Mouse (Mus musculus) layer of hippocampus, adult 2 months (tissue): ENCODE results near the gene Slc7a1. TPM values are rescaled to one million over a fixed set of nuclear protein-coding genes. Genes with fewer than 3 reads are reported as not detected.

ENCODE experiments used
- DNase-seq, 2 experiments: peaks; one replicate each; pipeline ENCODE4 v3.0.0; 2022; ENCODE audit warnings: low spot score in 2 of 2
- H3K27ac ChIP-seq: fragments of 200-600 bp; 2 replicates; pipeline ENCODE4 v1.8.1; 2022
- H3K4me3 ChIP-seq: fragments of 200-600 bp; 2 replicates; pipeline ENCODE4 v1.8.1; 2022; ENCODE audit warnings: mild to moderate bottlenecking
- CTCF ChIP-seq: fragments of 200-600 bp; conservative IDR thresholded peaks from 2 replicates; pipeline ENCODE4 v1.8.1; 2022; ENCODE audit warnings: antibody characterized with exemption, mild to moderate bottlenecking, moderate library complexity
- total RNA-seq, 2 experiments: library from RNA; stranded (reverse); gene quantifications; 2 replicates each; pipeline ENCODE4 v1.2.3; 2021

The Slc7a1 gene
- total RNA-seq, 2 experiments from 2014 or later = 24.4 to 25.9 TPM

GRCm38 (mm10) chr5:148409465-148409864 lies 9.8 kb upstream of the Slc7a1 start:
- no peak for DNase-seq
- TF ChIP-seq CTCF = no peak
- Histone ChIP-seq H3K27ac (no peak overlapping the region), H3K4me3 (no peak overlapping the region)

GRCm38 (mm10) chr5:148406913-148407312 lies 7.2 kb upstream of the Slc7a1 start:
- DNase-seq = no peak
- peak; percentile 51 for TF ChIP-seq CTCF
- H3K4me3 ChIP-seq = no peak overlapping the region
- no peak overlapping the region for H3K27ac ChIP-seq

- DNase-seq = no peak
- no peak overlapping the region for H3K27ac ChIP-seq
- H3K4me3 ChIP-seq = no peak overlapping the region
- no peak for TF ChIP-seq CTCF
These were observed 4.8 kb upstream of the Slc7a1 start for GRCm38 (mm10) chr5:148404548-148404947.

DNA sequence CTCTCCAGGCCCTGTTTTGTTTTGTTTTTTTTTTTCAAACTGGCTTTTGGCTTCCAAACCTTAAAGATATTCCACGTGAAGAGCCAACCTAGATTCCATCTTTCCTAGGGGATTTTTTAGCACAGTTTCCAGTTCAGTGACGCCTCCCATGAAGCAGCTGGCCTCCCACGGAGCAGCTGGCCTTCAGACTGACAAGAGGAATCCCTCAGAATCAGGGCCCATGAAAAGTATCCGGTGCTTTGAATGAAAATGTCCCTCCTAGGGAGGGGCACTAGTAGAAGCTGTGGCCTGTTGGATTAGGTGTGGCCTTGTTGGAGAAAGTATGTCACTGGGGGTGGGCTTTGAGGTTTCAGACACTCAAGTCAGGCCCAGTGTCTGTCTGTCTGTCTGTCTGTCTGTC lies 2.9 kb upstream of the Slc7a1 start:
- no peak for DNase-seq
- Histone ChIP-seq H3K27ac (no peak overlapping the region), H3K4me3 (no peak overlapping the region)
- no peak for TF ChIP-seq CTCF

- DNase-seq = peak; percentile 24 to 35
- no peak for TF ChIP-seq CTCF
- Histone ChIP-seq H3K4me3 (peak overlapping the region; percentile 89), H3K27ac (peak overlapping the region; percentile 83)
These were observed 691 bp downstream of the Slc7a1 start for GRCm38 (mm10) chr5:148398766-148399659.

- Histone ChIP-seq H3K27ac (no peak overlapping the region), H3K4me3 (peak overlapping the region; percentile 89; the same call in 1 of the 2 replicates)
- no peak for DNase-seq
- TF ChIP-seq CTCF = no peak
These were observed 1.3 kb downstream of the Slc7a1 start for GRCm38 (mm10) chr5:148398451-148398765.

GRCm38 (mm10) chr5:148397911-148398310 lies 1.8 kb downstream of the Slc7a1 start:
- no peak for TF ChIP-seq CTCF
- no peak for DNase-seq
- Histone ChIP-seq H3K27ac (no peak overlapping the region), H3K4me3 (no peak overlapping the region)

DNA sequence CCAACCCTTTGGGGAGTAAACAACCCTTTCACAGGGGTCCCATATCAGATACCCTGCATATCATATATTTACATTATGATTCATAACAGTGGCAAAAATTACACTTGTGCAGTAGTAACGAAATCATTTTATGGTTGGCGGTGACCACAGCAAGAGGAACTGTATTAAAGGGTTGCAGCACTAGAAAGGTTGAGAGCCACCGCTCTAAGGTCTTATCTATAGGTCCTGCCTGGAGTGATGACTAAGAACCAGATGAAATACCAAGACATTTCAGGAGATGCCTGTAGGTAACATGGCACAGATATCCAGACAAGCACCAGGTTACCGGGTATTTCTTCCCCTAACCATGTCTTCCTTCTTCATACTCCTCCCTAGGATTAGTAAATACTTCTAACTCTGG lies 2.3 kb downstream of the Slc7a1 start:
- no peak for DNase-seq

GRCm38 (mm10) chr5:148393316-148393715 lies 6.4 kb downstream of the Slc7a1 start:
- Histone ChIP-seq H3K4me3 (no peak overlapping the region), H3K27ac (no peak overlapping the region)
- no peak for TF ChIP-seq CTCF
- no peak for DNase-seq

More for the DNA sequence above, 2.3 kb downstream of the Slc7a1 start:
- no peak overlapping the region for H3K27ac ChIP-seq
- no peak overlapping the region for H3K4me3 ChIP-seq
- no peak for TF ChIP-seq CTCF

DNA sequence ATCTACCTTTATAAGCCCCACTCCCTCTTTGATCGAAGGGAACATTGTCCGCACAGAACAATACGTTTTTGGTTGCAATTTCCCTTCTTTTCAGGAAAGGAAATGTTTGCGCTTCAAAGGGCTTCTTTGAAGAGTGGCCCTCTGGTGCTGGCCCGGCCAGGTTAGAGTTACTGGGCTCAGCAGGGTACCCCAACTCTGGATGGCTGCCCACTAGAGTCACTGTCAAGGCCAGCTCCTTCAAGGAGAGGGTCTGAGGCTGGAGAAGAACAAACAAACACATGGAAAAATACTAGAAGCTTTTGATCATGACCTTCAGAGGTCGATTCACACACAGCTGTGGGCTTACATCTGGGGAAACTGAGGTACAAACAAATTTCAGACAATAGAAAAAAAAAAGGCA lies 6.9 kb downstream of the Slc7a1 start:
- H3K4me3 ChIP-seq = no peak overlapping the region; the same call in 1 of the 2 replicates
- DNase-seq = no peak
- H3K27ac ChIP-seq = no peak overlapping the region
- no peak for TF ChIP-seq CTCF

DNA sequence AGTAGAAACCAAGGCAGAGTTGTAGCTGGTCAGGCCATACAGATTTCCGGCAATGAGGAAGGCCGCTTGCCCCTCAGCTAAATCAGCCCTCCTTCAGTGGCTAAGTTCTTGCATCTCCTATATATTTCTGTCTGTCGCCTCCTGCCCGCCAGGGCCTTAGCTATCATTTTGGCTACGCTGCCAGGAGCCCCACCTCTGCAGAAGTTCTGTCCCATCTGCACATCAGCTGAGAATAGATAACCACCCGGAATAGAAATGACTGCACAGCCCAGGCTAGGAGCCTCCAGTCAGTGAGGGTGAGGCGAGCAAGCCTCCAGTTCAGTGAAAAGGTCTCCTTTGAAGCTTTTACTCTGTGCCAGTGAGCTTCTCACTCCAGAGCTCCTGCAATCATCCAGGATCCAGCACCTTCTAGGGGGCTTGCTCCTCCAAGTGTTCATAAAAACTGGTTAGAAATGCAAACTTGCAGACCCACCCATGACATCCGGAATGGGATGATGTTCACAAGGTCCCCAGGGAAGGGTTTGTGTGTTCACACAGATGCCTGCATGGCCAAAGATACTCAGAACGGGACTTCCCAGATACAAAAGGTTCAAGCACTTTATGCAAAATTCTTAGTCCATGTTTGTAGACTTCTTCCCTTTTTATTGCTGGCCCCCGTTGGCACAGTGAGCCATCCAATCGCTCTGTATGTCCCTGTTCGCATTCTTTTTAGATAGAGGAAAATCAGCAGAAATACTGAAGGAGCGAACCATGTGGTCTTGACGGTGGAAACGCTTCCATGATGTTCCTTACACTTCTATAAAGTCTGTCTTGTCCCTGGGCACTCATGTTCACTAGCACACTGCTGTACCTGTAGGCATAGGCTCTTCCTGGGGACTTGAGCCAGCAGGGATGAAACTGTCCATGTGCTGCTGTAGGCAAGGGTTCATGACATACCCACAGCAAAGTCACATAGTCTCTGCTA lies 10.4 kb downstream of the Slc7a1 start:
- Histone ChIP-seq H3K27ac (peak overlapping the region; percentile 53; the same call in 1 of the 2 replicates), H3K4me3 (peak overlapping the region; percentile 23)
- TF ChIP-seq CTCF = no peak
- no peak for DNase-seq

- peak overlapping the region; percentile 53; the same call in 1 of the 2 replicates for H3K27ac ChIP-seq
- no peak for DNase-seq
- no peak for TF ChIP-seq CTCF
- no peak overlapping the region; the same call in 1 of the 2 replicates for H3K4me3 ChIP-seq
These were observed 11.3 kb downstream of the Slc7a1 start for GRCm38 (mm10) chr5:148388251-148389006.
